Mouse (Mus musculus) kidney, adult 8-10 months (tissue): ENCODE measurements at regions not wholly inside any gene's neighbourhood (a gene's known extent, or its start where the extent isn't known, plus 50 kb on each side); places are given as distances from the start of the nearest gene placed in this dataset.
A peak's percentile ranks its signal among the peaks of the same experiment; 100 is the strongest.

Experiments used
- DNase-seq, 2 experiments: peaks; one replicate each; pipeline ENCODE4 v3.0.0; 2022

DNA sequence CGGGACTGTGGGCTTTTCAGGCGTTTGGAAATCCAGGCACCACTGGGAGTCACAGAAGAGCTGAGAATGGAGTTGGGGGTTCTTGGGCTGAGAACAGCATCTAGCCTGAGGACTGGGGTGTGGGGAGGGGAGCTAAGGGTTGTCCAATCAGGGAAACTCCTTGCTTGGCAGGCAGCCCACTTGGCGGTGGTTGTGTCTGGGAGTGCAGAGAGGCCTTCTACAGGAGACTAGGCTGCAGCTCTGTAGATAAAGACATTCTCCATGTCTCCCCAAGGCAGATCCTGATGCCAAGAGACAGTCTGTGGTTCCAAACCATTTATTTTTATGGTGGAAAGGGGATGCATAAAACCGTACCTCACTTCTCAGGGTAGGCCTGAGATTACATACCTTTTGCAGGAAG, 774.6 kb downstream of the Brinp1 start:
- DNase-seq: no peak

DNA sequence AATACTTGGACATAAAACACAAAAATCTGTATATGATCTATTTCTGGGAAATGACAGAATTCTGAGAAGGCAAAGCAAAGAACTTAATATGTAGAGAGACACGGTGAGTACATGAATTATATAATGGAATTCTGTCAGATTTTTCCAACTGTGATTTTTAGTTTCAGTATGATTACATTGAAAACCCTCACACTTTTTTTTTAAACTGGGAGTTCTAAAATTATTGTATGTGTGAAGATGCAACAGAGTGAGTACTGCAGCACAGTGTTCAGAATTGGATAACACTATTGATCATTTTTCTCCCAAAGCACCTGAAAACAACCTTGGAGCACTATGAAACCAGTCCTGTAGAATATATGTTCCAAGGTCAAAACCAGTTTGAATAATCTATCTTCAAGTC, 797.7 kb downstream of the Brinp1 start:
- no peak for DNase-seq

DNA sequence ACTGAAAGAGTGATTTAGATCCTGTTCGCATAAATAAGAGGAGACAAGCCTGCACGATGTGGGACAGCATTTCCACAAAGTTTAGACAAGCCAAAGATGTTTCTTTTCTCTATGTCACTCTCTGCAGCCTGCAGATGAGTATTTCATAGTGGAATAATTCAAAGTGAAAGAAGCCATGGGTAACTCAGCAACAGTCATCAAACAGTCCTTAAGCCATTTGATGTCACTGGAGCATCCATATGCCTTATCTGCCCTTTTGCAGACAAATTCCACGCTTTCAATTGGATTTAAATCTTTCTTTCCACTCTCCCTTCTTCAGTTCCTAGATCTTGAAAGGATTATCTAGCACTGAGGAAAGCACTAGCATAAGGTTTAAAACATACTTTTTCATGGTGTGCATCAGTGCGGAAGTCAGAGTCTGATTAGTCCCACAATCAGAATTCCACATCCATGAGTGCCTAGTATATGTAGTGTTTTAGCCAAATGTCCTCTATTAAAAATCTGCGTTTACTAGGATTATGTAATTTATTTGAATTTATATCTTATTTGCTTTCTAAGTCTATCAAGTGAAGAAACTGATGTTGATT, 805.6 kb downstream of the Brinp1 start:
- no peak for DNase-seq

DNA sequence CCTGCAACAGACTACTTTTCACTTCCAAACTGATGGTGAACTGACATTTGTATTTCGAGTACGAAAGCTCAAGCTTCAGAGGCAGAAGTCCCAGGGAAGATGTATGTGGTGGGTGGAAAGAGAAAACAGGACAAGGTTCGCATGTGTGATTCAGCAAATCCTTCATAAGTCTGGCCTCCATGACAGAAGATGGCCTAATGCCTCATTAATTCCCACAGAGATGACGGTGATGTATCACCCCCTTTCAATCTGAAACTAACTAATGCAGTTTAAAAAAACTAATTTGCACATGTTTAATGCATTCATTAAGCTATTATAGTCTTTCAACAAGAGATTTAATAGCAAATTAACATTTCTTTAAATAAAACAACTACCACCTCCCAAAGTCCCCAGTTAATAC, 826.1 kb downstream of the Brinp1 start:
- no peak for DNase-seq

DNA sequence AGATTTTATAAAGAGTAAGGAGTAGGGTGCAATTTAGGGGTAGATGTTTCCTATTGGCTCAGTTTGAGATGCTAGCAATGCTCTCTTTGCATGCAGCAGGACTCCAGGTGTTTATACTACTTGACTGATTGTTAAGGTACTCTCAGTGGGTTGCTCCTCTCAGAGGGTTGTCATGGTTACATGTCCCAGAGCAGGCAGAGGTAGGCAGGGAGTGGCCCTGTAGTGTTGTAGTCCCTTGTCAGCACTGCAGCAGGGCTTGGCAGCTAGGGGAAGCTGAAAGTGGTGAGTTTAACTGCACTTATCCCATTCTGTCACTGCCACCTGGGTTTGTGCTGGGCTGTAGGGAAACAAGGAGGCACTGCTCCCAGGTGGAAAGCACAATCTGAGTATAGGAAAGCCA, 839.7 kb downstream of the Brinp1 start:
- no peak for DNase-seq

- no peak for DNase-seq
These were observed 868.9 kb downstream of the Brinp1 start for GRCm38 (mm10) chr4:68085255-68085654.

- DNase-seq: no peak
These were observed 897.2 kb downstream of the Brinp1 start for GRCm38 (mm10) chr4:68056813-68057578.

DNA sequence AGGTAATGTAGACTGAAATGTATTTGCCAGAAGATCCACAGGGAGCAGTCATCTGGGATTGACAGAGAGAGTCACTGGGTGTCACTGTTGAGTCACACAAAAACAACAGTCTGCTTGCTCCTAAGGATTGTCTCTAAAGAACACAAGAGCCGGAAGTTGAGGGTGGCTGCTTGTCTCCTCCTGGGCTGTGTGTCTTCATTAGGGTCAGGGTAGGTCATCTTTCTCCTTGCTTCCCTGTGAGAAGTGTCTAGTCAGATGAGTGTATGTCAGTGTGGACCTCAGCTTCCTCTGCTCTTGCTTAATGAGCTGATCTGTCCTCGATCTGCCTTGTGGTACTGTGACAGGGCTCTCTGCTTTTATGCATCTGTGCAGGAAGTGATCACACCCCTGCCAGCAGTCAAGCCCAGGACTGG, 931.3 kb downstream of the Brinp1 start:
- DNase-seq: peak in 1 of 2 experiments; percentile 3

- DNase-seq: no peak
These were observed 942.8 kb downstream of the Brinp1 start for GRCm38 (mm10) chr4:68011371-68011770.

GRCm38 (mm10) chr4:67994796-67995283, 959.4 kb downstream of the Brinp1 start:
- no peak for DNase-seq

GRCm38 (mm10) chr4:67963456-67963855, 990.7 kb downstream of the Brinp1 start:
- DNase-seq: no peak

DNA sequence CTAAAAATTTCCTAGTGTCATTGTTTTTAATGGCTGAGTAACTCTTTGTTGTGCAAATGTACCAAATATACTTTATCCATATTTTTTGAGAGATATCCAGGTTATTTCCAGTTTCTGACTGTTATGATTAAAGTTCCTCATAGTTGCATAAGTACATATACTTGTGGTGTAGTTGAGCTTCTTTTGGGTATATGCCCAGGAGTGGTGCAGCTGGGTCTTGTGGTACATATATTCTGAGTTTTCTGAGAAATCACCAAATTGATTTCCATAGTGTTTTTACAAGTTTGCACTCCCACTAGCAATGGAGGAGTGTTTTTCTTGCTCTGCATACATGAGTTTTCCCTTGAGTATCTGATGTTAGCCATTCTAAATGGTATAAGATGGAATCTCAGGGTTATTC, 1006.2 kb downstream of the Brinp1 start:
- DNase-seq: no peak

DNA sequence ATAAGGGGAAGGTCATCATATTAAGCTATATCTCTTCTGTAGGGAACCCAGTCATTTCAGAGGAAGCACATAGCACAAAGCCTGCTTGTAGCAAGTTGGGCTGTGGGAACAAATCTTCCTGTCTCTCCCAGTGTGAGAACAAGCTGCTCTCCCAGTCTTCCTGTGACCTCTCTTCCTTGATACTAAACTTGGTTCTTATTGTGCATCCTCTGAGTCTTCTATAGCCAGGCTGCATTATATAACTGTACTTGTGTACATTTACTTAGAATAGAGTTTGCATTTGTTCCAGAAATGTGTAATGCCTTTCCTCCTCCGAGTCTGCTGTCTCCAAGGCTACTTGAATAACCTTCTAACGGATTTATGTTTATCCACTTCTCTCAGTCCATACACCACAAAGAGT, 1021.7 kb downstream of the Brinp1 start:
- no peak for DNase-seq

- DNase-seq: no peak
These were observed 1055.1 kb downstream of the Brinp1 start for GRCm38 (mm10) chr4:67899109-67899508.

GRCm38 (mm10) chr4:67891946-67892575, 1062.1 kb downstream of the Brinp1 start:
- DNase-seq: no peak

GRCm38 (mm10) chr4:67887954-67888353, 1060.6 kb downstream of the Tlr4 start:
- DNase-seq: no peak

DNA sequence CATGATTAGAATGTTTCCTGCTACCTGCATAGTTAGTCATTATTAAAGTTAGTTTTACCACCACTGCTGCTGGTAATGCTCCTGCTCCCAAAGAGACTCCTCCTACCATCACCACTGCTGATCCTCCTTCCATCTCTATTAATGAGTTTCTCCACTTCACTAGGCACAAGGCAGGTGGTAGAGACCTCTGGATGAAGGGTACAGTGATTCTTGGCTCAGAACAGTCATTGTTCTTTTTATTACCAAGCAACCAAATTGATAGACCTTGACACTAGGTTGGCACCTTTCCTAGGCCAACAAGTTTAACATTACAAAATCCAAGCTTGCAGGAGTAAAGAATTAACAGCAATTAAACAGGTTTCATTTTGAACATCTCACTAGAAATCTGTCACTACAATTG, 1057.8 kb downstream of the Tlr4 start:
- peak; percentile 52 for DNase-seq

DNA sequence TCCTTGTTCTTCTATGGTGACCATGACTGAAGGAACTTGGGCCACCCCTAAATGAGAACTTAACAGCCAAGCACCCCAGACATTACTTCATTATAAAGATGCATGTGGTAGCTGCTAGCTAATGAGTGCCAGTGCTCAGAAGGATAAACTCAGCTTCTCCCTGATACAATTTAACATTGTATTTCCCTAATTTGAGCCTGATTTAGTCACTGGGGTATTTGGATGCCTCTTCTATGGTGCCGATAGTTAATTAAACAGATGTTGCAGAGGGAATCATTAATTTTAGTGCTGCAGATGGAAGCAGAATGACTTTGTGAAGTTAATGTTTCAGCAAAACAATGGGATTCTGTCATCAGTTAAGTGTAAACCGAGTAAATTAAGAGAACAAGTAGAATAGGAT, 1034.8 kb downstream of the Tlr4 start:
- DNase-seq: no peak

DNA sequence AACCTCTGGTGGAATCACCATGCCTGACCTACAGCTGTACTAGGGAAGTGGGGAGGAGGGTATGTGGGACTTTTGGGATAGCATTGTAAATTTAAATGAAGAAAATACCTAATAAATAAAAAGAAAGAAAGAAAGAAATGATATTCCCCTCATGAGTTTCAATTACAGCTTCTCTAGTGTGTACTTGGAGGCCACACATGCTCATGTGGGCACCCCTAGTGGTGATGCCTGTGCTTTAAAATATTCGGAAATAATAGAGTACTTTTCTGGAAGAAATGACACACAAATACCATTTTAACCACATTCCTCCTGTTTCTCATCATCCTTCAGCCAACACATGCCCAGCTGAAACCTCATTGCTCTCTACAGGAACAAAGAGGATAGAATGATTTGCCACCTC, 1034.4 kb downstream of the Tlr4 start:
- no peak for DNase-seq

DNA sequence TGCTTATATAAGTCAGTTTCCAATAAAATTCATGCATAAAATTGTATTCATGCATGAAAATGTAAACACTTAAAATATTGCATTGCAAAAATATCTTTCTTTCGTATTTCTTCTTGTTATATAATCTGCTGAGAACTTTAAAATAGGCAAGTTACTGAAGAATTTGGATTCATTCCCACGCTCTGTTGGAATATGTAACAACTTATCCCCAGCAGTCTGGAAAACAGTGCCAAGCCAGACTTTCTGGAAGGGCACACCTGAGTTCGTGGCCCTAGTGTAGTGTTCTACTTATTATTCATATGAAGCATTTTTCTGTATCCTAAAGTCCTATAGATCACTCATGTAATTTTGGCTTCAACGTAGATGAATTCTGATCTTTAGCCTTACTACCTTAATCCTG, 1025.6 kb downstream of the Tlr4 start:
- DNase-seq: no peak

GRCm38 (mm10) chr4:67833397-67833796, 1006.0 kb downstream of the Tlr4 start:
- DNase-seq: no peak

DNA sequence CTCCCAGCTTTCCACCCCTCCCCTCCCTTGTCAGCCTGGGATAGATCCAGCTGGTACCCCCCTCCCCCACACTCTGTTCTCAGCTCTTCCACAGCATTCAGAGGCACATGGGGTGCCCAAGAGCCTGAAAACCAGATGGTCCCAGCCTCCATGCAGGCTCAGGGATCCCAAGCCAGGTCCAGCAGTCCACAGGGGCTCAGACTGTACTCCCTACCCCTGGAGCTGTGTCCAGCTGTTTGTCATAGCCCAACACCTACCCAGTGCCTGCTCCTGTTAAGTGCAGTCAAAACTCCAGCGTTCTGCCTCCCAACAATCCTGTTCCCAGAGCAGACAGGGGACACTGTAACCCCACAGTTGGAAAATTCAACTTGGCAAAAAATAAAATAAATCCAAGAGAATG, 998.1 kb downstream of the Tlr4 start:
- no peak for DNase-seq

GRCm38 (mm10) chr4:67796050-67796449, 968.7 kb downstream of the Tlr4 start:
- DNase-seq: no peak
